Mouse (Mus musculus): ENCODE data around the gene Ccrl2.

Gene Ccrl2

GRCm38 (mm10) chr9:111067052-111067451 lies 9.7 kb upstream of the Ccrl2 start:
- intact Hi-C loops (cut with DNase I), result no loop called here

- intact Hi-C loops (cut with DNase I), result no loop called here
These were observed 5.5 kb upstream of the Ccrl2 start for GRCm38 (mm10) chr9:111062840-111063239.

GRCm38 (mm10) chr9:111058943-111059556 lies 1.7 kb upstream of the Ccrl2 start:
- intact Hi-C loops (cut with DNase I), result no loop called here

GRCm38 (mm10) chr9:111057544-111058370 lies 438 bp upstream of the Ccrl2 start:
- intact Hi-C loops (cut with DNase I), result no loop called here

GRCm38 (mm10) chr9:111056519-111056797 lies 861 bp downstream of the Ccrl2 start:
- intact Hi-C loops (cut with DNase I), result no loop called here

GRCm38 (mm10) chr9:111055800-111056518 lies 1.4 kb downstream of the Ccrl2 start:
- intact Hi-C loops (cut with DNase I), result no loop called here

- intact Hi-C loops (cut with DNase I), result no loop called here
These were observed 2.4 kb downstream of the Ccrl2 start for GRCm38 (mm10) chr9:111054923-111055322.

GRCm38 (mm10) chr9:111048452-111048851 lies 8.9 kb downstream of the Ccrl2 start:
- intact Hi-C loops (cut with DNase I), result loop anchor here (5.0 kb wide), 1 partner anchor 36 kb away; no protein-coding TSS in a partner anchor

GRCm38 (mm10) chr9:111047266-111047665 lies 10.1 kb downstream of the Ccrl2 start:
- intact Hi-C loops (cut with DNase I), result loop anchor here (5.0 kb wide), 1 partner anchor 35 kb away; no protein-coding TSS in a partner anchor

GRCm38 (mm10) chr9:111046222-111046621 lies 11.1 kb downstream of the Ccrl2 start:
- intact Hi-C loops (cut with DNase I), result loop anchor here (5.0 kb wide), 1 partner anchor 34 kb away; no protein-coding TSS in a partner anchor

GRCm38 (mm10) chr9:111042266-111042665 lies 15.1 kb downstream of the Ccrl2 start:
- intact Hi-C loops (cut with DNase I), result no loop called here

GRCm38 (mm10) chr9:111039966-111040365 lies 17.4 kb downstream of the Ccrl2 start:
- intact Hi-C loops (cut with DNase I), result no loop called here

- intact Hi-C loops (cut with DNase I), result no loop called here
These were observed 23.6 kb downstream of the Ccrl2 start for GRCm38 (mm10) chr9:111033717-111034116.

GRCm38 (mm10) chr9:111026791-111027190 lies 30.5 kb downstream of the Ccrl2 start:
- intact Hi-C loops (cut with DNase I), result no loop called here

- intact Hi-C loops (cut with DNase I), result no loop called here
These were observed 38.3 kb downstream of the Ccrl2 start, which contains the start of gene Ltf for GRCm38 (mm10) chr9:111019022-111019421. Ltf (plus strand) TSS chr9:111019271.

- intact Hi-C loops (cut with DNase I), result no loop called here
These were observed 41.7 kb downstream of the Ccrl2 start for GRCm38 (mm10) chr9:111015658-111016057.

GRCm38 (mm10) chr9:111012041-111012440 lies 45.3 kb downstream of the Ccrl2 start:
- intact Hi-C loops (cut with DNase I), result loop anchor here (5.0 kb wide), 1 partner anchor 35 kb away; no protein-coding TSS in a partner anchor

GRCm38 (mm10) chr9:111011550-111011949 lies 45.8 kb downstream of the Ccrl2 start:
- intact Hi-C loops (cut with DNase I), result loop anchor here (5.0 kb wide), 1 partner anchor 36 kb away; no protein-coding TSS in a partner anchor

- intact Hi-C loops (cut with DNase I), result loop anchor here (5.0 kb wide), 1 partner anchor 38 kb away; no protein-coding TSS in a partner anchor
These were observed 47.6 kb downstream of the Ccrl2 start for GRCm38 (mm10) chr9:111009763-111010162.

GRCm38 (mm10) chr9:111006544-111006943 lies 50.8 kb downstream of the Ccrl2 start:
- intact Hi-C loops (cut with DNase I), result no loop called here
